Mouse (Mus musculus) liver, adult 2 months (tissue): ENCODE data around the gene Creb3. TPM values are rescaled to one million over a fixed set of nuclear protein-coding genes. Genes with fewer than 3 reads are reported as not detected.

ENCODE experiments used
- DNase-seq: peaks from one replicate; pipeline ENCODE4 v3.0.0-alpha.2; 2011; ENCODE audit warnings: low read depth, low spot score; ENCODE audit errors: extremely low read depth
- H3K27ac ChIP-seq: fragments of 200-500 bp; replicated peaks from 2 replicates; pipeline ENCODE4 v1.5.1; 2012; ENCODE audit warnings: low read depth, mild to moderate bottlenecking, control low read depth, inconsistent platforms, low read length; ENCODE audit not compliant: insufficient read depth
- H3K27me3 ChIP-seq: fragments of 200-500 bp; 2 replicates; pipeline ENCODE4 v1.6.1; 2012; ENCODE audit warnings: mild to moderate bottlenecking, moderate library complexity, low read length, inconsistent platforms; ENCODE audit not compliant: control insufficient read depth, insufficient read depth
- H3K36me3 ChIP-seq: fragments of 200-500 bp; 2 replicates; pipeline ENCODE4 v1.6.1; 2012; ENCODE audit warnings: low read length, inconsistent platforms; ENCODE audit not compliant: control insufficient read depth, insufficient read depth
- H3K4me1 ChIP-seq: fragments of 200-500 bp; 2 replicates; pipeline ENCODE4 v1.6.1; 2011; ENCODE audit warnings: low read length; ENCODE audit not compliant: control insufficient read depth, insufficient read depth
- H3K4me3 ChIP-seq: fragments of 200-500 bp; 2 replicates; pipeline ENCODE4 v1.5.1; 2011; ENCODE audit warnings: low read depth, mild to moderate bottlenecking, control low read depth, low read length, moderate library complexity; ENCODE audit not compliant: insufficient read depth
- H3K79me2 ChIP-seq: fragments of 200-500 bp; 2 replicates; pipeline ENCODE4 v1.6.1; 2012; ENCODE audit warnings: inconsistent platforms, mild to moderate bottlenecking, low read length, moderate library complexity; ENCODE audit not compliant: control insufficient read depth, insufficient read depth
- H3K9ac ChIP-seq: fragments of 200-500 bp; 2 replicates; pipeline ENCODE4 v1.6.1; 2012; ENCODE audit warnings: low read depth, mild to moderate bottlenecking, control low read depth, inconsistent platforms, low read length
- CTCF ChIP-seq: fragments of 200-500 bp; IDR thresholded peaks from 2 replicates; pipeline ENCODE4 v1.5.1; 2011; ENCODE audit warnings: low read depth, low read length, control low read depth
- POLR2A ChIP-seq: fragments of 200-500 bp; IDR thresholded peaks from 2 replicates; pipeline ENCODE4 v1.6.1; 2011; ENCODE audit warnings: low read length, control low read depth; ENCODE audit not compliant: insufficient read depth; ENCODE audit errors: extremely low read depth
- WGBS: fragments of 180-500 bp; shearing (Covaris S2); methylation state at CpG from one replicate; pipeline ENCODE4 v1.1.7; 2018; 5-methylcytosine and 5-hydroxymethylcytosine counted together
- polyA plus RNA-seq: library from polyadenylated mRNA; depleted of rRNA; stranded (reverse); fragments of >200 nt; gene quantifications from 2 replicates; pipeline ENCODE4 v1.2.3, GENCODE M21; 2012; rRNA removed
- total RNA-seq: library from RNA; depleted of rRNA; stranded (reverse); fragments of >200 nt; gene quantifications from 2 replicates; pipeline ENCODE4 v1.2.3, GENCODE M21; 2014; rRNA removed

The Creb3 gene
- total RNA-seq, result 37.8 and 41.1 TPM in 2 replicates
- 47.9 and 62.0 TPM in 2 replicates for polyA plus RNA-seq

DNA sequence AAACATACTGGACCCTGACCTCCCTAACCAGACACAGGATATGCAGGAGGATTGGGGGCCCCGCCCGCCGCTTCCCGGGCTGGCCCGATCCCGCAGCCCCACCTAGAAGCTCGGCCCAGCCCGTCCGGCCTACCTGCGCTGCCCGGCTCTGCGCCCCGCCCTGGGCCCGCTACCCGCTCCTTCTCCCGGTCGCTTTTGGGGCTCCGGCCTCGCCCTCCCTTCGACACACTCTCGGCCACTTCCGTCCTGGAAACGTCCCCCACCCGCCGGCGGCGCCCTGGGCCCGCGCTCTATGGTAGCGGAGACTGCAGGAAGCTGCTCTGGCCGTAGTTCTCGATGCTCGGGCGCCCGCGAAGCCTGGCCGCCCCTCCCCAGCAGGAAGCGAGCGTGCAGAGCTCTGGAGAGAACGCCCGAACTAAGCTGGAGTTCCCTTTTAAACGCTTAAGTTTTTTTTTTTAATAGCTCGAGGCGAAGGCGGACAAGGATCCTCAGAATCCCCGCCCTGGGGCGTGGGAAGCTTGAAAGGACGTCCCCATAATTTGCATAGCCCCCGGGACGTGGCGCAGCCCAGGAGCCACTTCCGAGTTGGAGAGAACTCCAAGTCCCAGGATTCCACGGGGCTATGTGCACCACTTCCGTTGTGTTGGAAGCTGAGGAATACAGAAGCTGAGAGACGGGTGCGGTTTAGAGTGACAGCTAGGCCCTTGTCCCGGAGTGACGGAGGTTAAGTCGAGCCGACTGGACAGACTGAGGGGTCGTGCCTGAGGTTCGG, at the start of gene Creb3, which contains the start of gene Tln1:
Gene Creb3 (plus strand): TSS at position 336 of the 772 bp plus-strand sequence.
Gene Tln1 (minus strand): TSS at position 695 of the 772 bp plus-strand sequence.
- Histone ChIP-seq H3K79me2 (peaks cover 21% of the 10 kb centered on the region), H3K4me1 (peaks cover 24% of the 10 kb centered on the region), H3K27me3 (no peaks in the 10 kb centered on the region), H3K36me3 (peaks cover 21% of the 10 kb centered on the region; the same call in 1 of the 2 replicates), H3K4me3 (peak within 1 kb of the TSS; percentile 87), H3K9ac (peak within 1 kb of the TSS; percentile 95), H3K27ac (peak within 1 kb of the TSS; percentile 88)
- TF ChIP-seq CTCF, result no peak
- TF ChIP-seq POLR2A, result peak; percentile 81
- DNase-seq, result peak; percentile 97
- WGBS, result under 1% methylated on average over 62 of the region's 62 CpGs

DNA sequence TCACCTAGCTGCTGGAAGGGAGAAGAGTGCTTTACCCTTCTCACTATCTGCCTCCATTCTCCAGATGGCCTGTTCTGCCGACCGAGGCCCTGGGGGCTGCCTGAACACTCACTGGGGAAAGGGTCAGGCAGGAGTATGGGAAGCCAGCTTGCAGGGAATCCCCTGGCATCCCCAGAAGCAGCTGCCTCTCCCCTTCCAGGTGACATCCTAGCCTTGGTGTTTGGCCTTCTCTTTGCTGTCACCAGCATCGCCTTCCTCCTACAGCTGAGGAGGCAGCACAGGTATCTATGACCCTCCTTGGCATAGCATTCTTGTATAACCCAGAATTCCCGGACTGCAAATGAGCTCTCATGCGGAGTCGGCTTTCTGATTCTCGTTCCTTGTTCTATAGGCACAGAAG, 49.5 kb upstream of the Creb3 start:
- no peaks in the 10 kb centered on the region for H3K79me2 ChIP-seq
- TF ChIP-seq CTCF (no peak), POLR2A (no peak)
- 81% methylated on average over 7 of the region's 7 CpGs for WGBS
- no peaks in the 10 kb centered on the region for H3K27me3 ChIP-seq
- no peak overlapping the region for H3K4me3 ChIP-seq
- no peak overlapping the region for H3K27ac ChIP-seq
- no peaks in the 10 kb centered on the region for H3K36me3 ChIP-seq
- H3K9ac ChIP-seq, result no peak overlapping the region
- no peak for DNase-seq
- no peaks in the 10 kb centered on the region; the same call in 1 of the 2 replicates for H3K4me1 ChIP-seq

DNA sequence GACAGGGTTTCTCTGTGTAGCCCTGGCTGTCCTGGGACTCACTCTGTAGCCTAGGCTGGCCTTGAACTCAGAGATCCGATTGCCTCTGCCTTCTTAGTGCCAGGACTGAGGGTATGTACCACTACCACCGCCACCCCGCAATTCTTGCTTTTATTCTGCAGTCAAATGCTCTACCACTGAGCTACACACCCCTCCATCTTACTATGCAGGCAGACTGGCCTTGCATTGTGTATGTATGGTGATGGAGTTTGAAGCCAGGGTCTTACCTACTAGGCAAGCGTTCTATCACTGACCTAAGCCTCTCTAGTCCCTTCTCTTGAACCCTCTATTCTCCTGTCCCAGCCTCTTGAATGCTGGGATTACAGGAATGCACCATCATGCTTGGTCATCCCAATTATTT, 48.8 kb upstream of the Creb3 start:
- H3K27ac ChIP-seq, result no peak overlapping the region
- H3K4me1 ChIP-seq, result no peaks in the 10 kb centered on the region; the same call in 1 of the 2 replicates
- no peak for TF ChIP-seq POLR2A
- no peak for TF ChIP-seq CTCF
- no peaks in the 10 kb centered on the region for H3K27me3 ChIP-seq
- H3K36me3 ChIP-seq, result no peaks in the 10 kb centered on the region
- WGBS, result 90% methylated on average over 4 of the region's 4 CpGs
- H3K4me3 ChIP-seq, result no peak overlapping the region
- no peak for DNase-seq
- no peak overlapping the region for H3K9ac ChIP-seq
- H3K79me2 ChIP-seq, result no peaks in the 10 kb centered on the region

DNA sequence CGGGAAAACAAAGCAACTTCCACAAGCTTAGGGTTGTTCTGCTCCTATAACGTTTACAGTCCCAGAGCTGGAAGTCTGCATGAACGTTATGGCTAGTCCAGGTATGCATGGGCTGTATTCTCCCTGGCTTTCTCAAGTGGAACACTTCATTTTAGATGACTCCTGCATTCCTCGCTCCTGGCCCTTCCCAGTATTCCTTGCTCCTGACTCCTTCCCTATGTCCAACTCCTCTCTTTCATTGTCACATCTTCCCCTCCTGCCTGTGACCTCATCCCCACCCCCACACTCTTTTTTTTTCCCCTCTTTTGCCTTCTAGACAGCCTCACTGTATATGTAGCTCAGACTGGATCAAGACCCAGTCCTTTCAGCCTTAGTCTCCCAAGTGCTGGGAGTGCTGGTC, 48.3 kb upstream of the Creb3 start:
- H3K79me2 ChIP-seq, result no peaks in the 10 kb centered on the region
- H3K4me1 ChIP-seq, result no peaks in the 10 kb centered on the region
- DNase-seq, result no peak
- H3K36me3 ChIP-seq, result no peaks in the 10 kb centered on the region
- H3K4me3 ChIP-seq, result no peak overlapping the region
- H3K9ac ChIP-seq, result no peak overlapping the region
- TF ChIP-seq CTCF, result no peak
- no peak for TF ChIP-seq POLR2A
- 78% methylated on average over 4 of the region's 4 CpGs for WGBS
- H3K27ac ChIP-seq, result no peak overlapping the region
- H3K27me3 ChIP-seq, result no peaks in the 10 kb centered on the region

- 66% methylated on average over 11 of the region's 11 CpGs for WGBS
- H3K27me3 ChIP-seq, result no peaks in the 10 kb centered on the region
- no peak for DNase-seq
These were observed 46.1 kb upstream of the Creb3 start for GRCm38 (mm10) chr4:43515764-43516708.

More at GRCm38 (mm10) chr4:43515764-43516708, 46.1 kb upstream of the Creb3 start:
- no peaks in the 10 kb centered on the region for H3K36me3 ChIP-seq
- no peak overlapping the region for H3K27ac ChIP-seq
- H3K9ac ChIP-seq, result no peak overlapping the region
- no peak overlapping the region for H3K4me3 ChIP-seq
- H3K79me2 ChIP-seq, result no peaks in the 10 kb centered on the region
- TF ChIP-seq CTCF (no peak), POLR2A (no peak)
- H3K4me1 ChIP-seq, result peaks cover 5% of the 10 kb centered on the region; the same call in 1 of the 2 replicates
